ENCODE assay signal across 27 mouse cellular contexts in the genomic region with DNA sequence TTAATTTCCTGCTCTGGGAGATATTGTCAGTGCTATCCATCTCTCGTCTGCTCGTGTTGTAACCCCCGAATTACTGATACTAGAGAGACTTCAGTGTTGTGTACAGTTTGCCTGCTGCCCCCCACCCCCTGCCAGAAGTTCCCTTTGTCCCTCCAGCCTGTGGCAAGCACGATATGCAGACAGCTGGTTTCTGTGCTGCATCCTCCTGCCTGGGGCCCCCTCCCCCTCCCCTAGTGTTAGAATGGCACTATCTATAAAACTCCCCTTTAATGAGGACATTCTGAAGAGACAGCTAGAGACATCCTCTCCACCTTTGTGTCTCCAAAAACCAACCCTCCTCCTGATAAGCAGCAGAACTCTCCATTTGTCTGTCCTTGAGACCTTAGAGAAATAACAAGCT. TPM values are rescaled to one million over a fixed set of nuclear protein-coding genes. Genes with fewer than 3 reads are reported as not detected.
DNase-seq lines count a peak whose midpoint lies in the region; ATAC-seq and TF ChIP-seq lines count a peak whose summit lies in the region.
"Had no signal": no experiment of that assay in that cellular context is flagged by ENCODE, and none has a peak within 500 bp of the region (broad histone marks: within the 10 kb centered on the region; RNA-seq: fewer than 3 reads in every experiment).

No protein-coding gene starts in this region.

- peaks cover 10% of the 10 kb centered on the region for H3K4me1 ChIP-seq in heart, embryonic 10.5 days
- peaks cover 10% of the 10 kb centered on the region; the same call in 1 of the 2 replicates for H3K4me1 ChIP-seq in hindbrain, embryonic 14.5 days (replicated peaks; ENCODE audit: control insufficient read depth, insufficient read depth, low read length)
- no peaks in the 10 kb centered on the region for H3K4me1 ChIP-seq in midbrain, postnatal 0 days (ENCODE audit: insufficient read depth, low read length)
- H3K4me1 ChIP-seq in stomach, postnatal 0 days (replicated peaks; ENCODE audit: control insufficient read depth, insufficient read depth), result no peaks in the 10 kb centered on the region
- H3K4me1 ChIP-seq: embryonic facial prominence, embryonic 15.5 days; limb, embryonic 15.5 days; midbrain, embryonic 12.5 days had no signal

- DNase-seq in heart, embryonic 10.5 days (ENCODE audit: low spot score), result peak; percentile 50
- no peak for DNase-seq in heart, adult 8-10 months (ENCODE audit: low spot score)
- DNase-seq in ovary, postnatal 36 days (ENCODE audit: low spot score), result peak; percentile 30
- no peak for DNase-seq in ovary, postnatal 10 days (ENCODE audit: low spot score)
- DNase-seq in hindbrain, embryonic 14.5 days (ENCODE audit: low spot score), result no peak
- no peak for DNase-seq in midbrain, postnatal 0 days (ENCODE audit: low spot score)
- no peak for DNase-seq in stomach, postnatal 0 days (ENCODE audit: low spot score)
- DNase-seq: adrenal gland, postnatal 14 days; cerebellum, adult 11 months; cerebellum, postnatal 10 days; gastrocnemius, postnatal 36 days; heart, postnatal 4 days; kidney, postnatal 36 days; lung, adult 2 months; right cerebral cortex, postnatal 25 days had no signal

- no peak overlapping the region for H3K9ac ChIP-seq in hindbrain, embryonic 14.5 days
- no peak overlapping the region for H3K9ac ChIP-seq in midbrain, postnatal 0 days (replicated peaks; ENCODE audit: low read length, poor library complexity, severe bottlenecking)
- H3K9ac ChIP-seq in stomach, postnatal 0 days (ENCODE audit: low read length), result no peak overlapping the region
- H3K9ac ChIP-seq: embryonic facial prominence, embryonic 15.5 days; heart, embryonic 15.5 days; intestine, embryonic 15.5 days; limb, embryonic 15.5 days; midbrain, embryonic 12.5 days had no signal

- H3K9me3 ChIP-seq in heart, embryonic 10.5 days, result no peaks in the 10 kb centered on the region
- H3K9me3 ChIP-seq in hindbrain, embryonic 14.5 days (ENCODE audit: control insufficient read depth, low read length), result no peaks in the 10 kb centered on the region
- H3K9me3 ChIP-seq in midbrain, postnatal 0 days (ENCODE audit: low read length), result no peaks in the 10 kb centered on the region
- no peaks in the 10 kb centered on the region for H3K9me3 ChIP-seq in stomach, postnatal 0 days (ENCODE audit: control insufficient read depth, low read length)
- H3K9me3 ChIP-seq: embryonic facial prominence, embryonic 15.5 days; G1E; heart, embryonic 15.5 days; intestine, embryonic 15.5 days; limb, embryonic 15.5 days; midbrain, embryonic 12.5 days had no signal

- peak; percentile 29; the same call in 1 of the 2 replicates for ATAC-seq in hindbrain, embryonic 14.5 days (ENCODE audit: low FRiP score)
- no peak for ATAC-seq in midbrain, postnatal 0 days (ENCODE audit: low FRiP score)
- no peak for ATAC-seq in stomach, postnatal 0 days (ENCODE audit: low FRiP score, low TSS enrichment)
- ATAC-seq: forebrain, embryonic 16.5 days had no signal

- WGBS in heart, embryonic 10.5 days, result 22% methylated on average over 4 of the region's 4 CpGs
- 23% methylated on average over 4 of the region's 4 CpGs for WGBS in hindbrain, embryonic 14.5 days
- 54% methylated on average over 4 of the region's 4 CpGs for WGBS in midbrain, postnatal 0 days
- 47% methylated on average over 4 of the region's 4 CpGs for WGBS in stomach, postnatal 0 days

- H3K4me2 ChIP-seq in hindbrain, embryonic 14.5 days (replicated peaks), result no peak overlapping the region
- no peak overlapping the region for H3K4me2 ChIP-seq in midbrain, postnatal 0 days (ENCODE audit: low read depth, low read length, poor library complexity, severe bottlenecking)
- H3K4me2 ChIP-seq in stomach, postnatal 0 days (replicated peaks; ENCODE audit: low read depth), result no peak overlapping the region
- H3K4me2 ChIP-seq: embryonic facial prominence, embryonic 15.5 days; heart, embryonic 15.5 days; intestine, embryonic 15.5 days; limb, embryonic 15.5 days; midbrain, embryonic 12.5 days had no signal

- no peak overlapping the region for H3K4me3 ChIP-seq in heart, embryonic 10.5 days
- H3K4me3 ChIP-seq in hindbrain, embryonic 14.5 days (replicated peaks; ENCODE audit: low read length), result no peak overlapping the region
- no peak overlapping the region for H3K4me3 ChIP-seq in midbrain, postnatal 0 days (ENCODE audit: low read depth, low read length)
- H3K4me3 ChIP-seq in stomach, postnatal 0 days (ENCODE audit: low read depth, low read length), result no peak overlapping the region
- H3K4me3 ChIP-seq: embryonic facial prominence, embryonic 15.5 days; heart, embryonic 15.5 days; intestine, embryonic 15.5 days; limb, embryonic 15.5 days; midbrain, embryonic 12.5 days had no signal

- no peak for TF ChIP-seq CTCF in midbrain, postnatal 0 days (IDR thresholded peaks at IDR 0.05)
- no peak for TF ChIP-seq CTCF in stomach, postnatal 0 days (IDR thresholded peaks at IDR 0.05; ENCODE audit: low read depth)

- no peak for TF ChIP-seq EP300 in stomach, postnatal 0 days (optimal IDR thresholded peaks at IDR 0.05)

- H3K27me3 ChIP-seq in heart, embryonic 10.5 days (ENCODE audit: insufficient read depth, poor library complexity, severe bottlenecking), result no peaks in the 10 kb centered on the region
- no peaks in the 10 kb centered on the region for H3K27me3 ChIP-seq in hindbrain, embryonic 14.5 days (ENCODE audit: control insufficient read depth, insufficient read depth, low read length)
- no peaks in the 10 kb centered on the region for H3K27me3 ChIP-seq in midbrain, postnatal 0 days (ENCODE audit: insufficient read depth, low read length)
- H3K27me3 ChIP-seq in stomach, postnatal 0 days (ENCODE audit: control insufficient read depth, insufficient read depth, low read length), result no peaks in the 10 kb centered on the region
- H3K27me3 ChIP-seq: embryonic facial prominence, embryonic 15.5 days; heart, embryonic 15.5 days; intestine, embryonic 15.5 days; limb, embryonic 15.5 days; midbrain, embryonic 12.5 days had no signal

- no peak overlapping the region for H3K27ac ChIP-seq in heart, embryonic 10.5 days
- H3K27ac ChIP-seq in hindbrain, embryonic 14.5 days, result no peak overlapping the region
- H3K27ac ChIP-seq in midbrain, postnatal 0 days (ENCODE audit: low read depth, low read length), result no peak overlapping the region
- no peak overlapping the region for H3K27ac ChIP-seq in stomach, postnatal 0 days (replicated peaks)
- H3K27ac ChIP-seq: embryonic facial prominence, embryonic 15.5 days; heart, embryonic 15.5 days; intestine, embryonic 15.5 days; limb, embryonic 15.5 days; midbrain, embryonic 12.5 days had no signal

- H3K36me3 ChIP-seq in heart, embryonic 10.5 days, result no peaks in the 10 kb centered on the region
- no peaks in the 10 kb centered on the region for H3K36me3 ChIP-seq in hindbrain, embryonic 14.5 days (replicated peaks; ENCODE audit: control insufficient read depth, insufficient read depth)
- no peaks in the 10 kb centered on the region for H3K36me3 ChIP-seq in midbrain, postnatal 0 days (ENCODE audit: insufficient read depth, low read length)
- H3K36me3 ChIP-seq in stomach, postnatal 0 days (ENCODE audit: control insufficient read depth, insufficient read depth, low read length), result no peaks in the 10 kb centered on the region
- H3K36me3 ChIP-seq: embryonic facial prominence, embryonic 15.5 days; G1E; heart, embryonic 15.5 days; intestine, embryonic 15.5 days; limb, embryonic 15.5 days; midbrain, embryonic 12.5 days had no signal

RNA-seq across cellular contexts. Expression of gene Myoc, which starts 15.1 kb away (rescaled TPM):
- polyA plus RNA-seq in heart, embryonic 10.5 days (2016; fragmentation: Nextera tagmentation; extraction: Ambion mirVana), result not detected in 2 replicates
- 1 to 10 TPM; 2.8 to 3.9 (median 3.4) TPM for total RNA-seq in heart, adult 8-10 months (2022)
- polyA plus RNA-seq in hindbrain, embryonic 14.5 days (2014; fragmentation: Nextera tagmentation; extraction: Ambion mirVana), result 0.13 TPM in 1 of 2 replicates, not detected in the other
- 0.24 and 0.27 TPM in 2 replicates for total RNA-seq in midbrain, postnatal 0 days (2014; rRNA removed)
- 0.21 and 0.33 TPM in 2 replicates for polyA plus RNA-seq in midbrain, postnatal 0 days (2015; fragmentation: Nextera tagmentation; extraction: Ambion mirVana)
- not detected in 2 replicates for polyA plus RNA-seq in stomach, postnatal 0 days (2015; fragmentation: Nextera tagmentation; extraction: Ambion mirVana)
- polyA plus RNA-seq: forebrain, embryonic 16.5 days; G1E; heart, embryonic 15.5 days; kidney, embryonic 14.5 days; midbrain, embryonic 12.5 days; spleen, adult 2 months; stomach, embryonic 14.5 days had no signal

RNA-seq across cellular contexts. Expression of gene Myocos, which starts 34.1 kb away (rescaled TPM):
- polyA plus RNA-seq in heart, embryonic 10.5 days (2016; fragmentation: Nextera tagmentation; extraction: Ambion mirVana), result not detected in 2 replicates
- not detected for total RNA-seq in heart, adult 8-10 months (2022)
- not detected in 2 replicates for polyA plus RNA-seq in hindbrain, embryonic 14.5 days (2014; fragmentation: Nextera tagmentation; extraction: Ambion mirVana)
- not detected in 2 replicates for total RNA-seq in midbrain, postnatal 0 days (2014; rRNA removed)
- not detected in 2 replicates for polyA plus RNA-seq in midbrain, postnatal 0 days (2015; fragmentation: Nextera tagmentation; extraction: Ambion mirVana)
- polyA plus RNA-seq in stomach, postnatal 0 days (2015; fragmentation: Nextera tagmentation; extraction: Ambion mirVana), result not detected in 2 replicates
- total RNA-seq: adrenal gland, postnatal 14 days; G1E; gastrocnemius, postnatal 36 days; heart, postnatal 4 days; left cerebral cortex, adult 18-20 months; left cerebral cortex, postnatal 36 days had no signal
- polyA plus RNA-seq: embryonic facial prominence, embryonic 15.5 days; forebrain, embryonic 16.5 days; G1E; heart, embryonic 15.5 days; intestine, embryonic 15.5 days; kidney, embryonic 14.5 days; limb, embryonic 15.5 days; lung, adult 2 months; midbrain, embryonic 12.5 days; spleen, adult 2 months; stomach, embryonic 14.5 days had no signal

RNA-seq across cellular contexts. Expression of gene Vamp4, which starts 53.6 kb away (rescaled TPM):
- 33.9 and 39.1 TPM in 2 replicates for polyA plus RNA-seq in heart, embryonic 10.5 days (2016; fragmentation: Nextera tagmentation; extraction: Ambion mirVana)
- 10 to 100 TPM; 20.9 to 25.3 (median 24.1) TPM for total RNA-seq in heart, adult 8-10 months (2022)
- polyA plus RNA-seq in hindbrain, embryonic 14.5 days (2014; fragmentation: Nextera tagmentation; extraction: Ambion mirVana), result 70.6 and 80.0 TPM in 2 replicates
- 25.5 and 29.2 TPM in 2 replicates for total RNA-seq in midbrain, postnatal 0 days (2014; rRNA removed)
- polyA plus RNA-seq in midbrain, postnatal 0 days (2015; fragmentation: Nextera tagmentation; extraction: Ambion mirVana), result 69.0 and 74.7 TPM in 2 replicates
- 32.9 and 33.1 TPM in 2 replicates for polyA plus RNA-seq in stomach, postnatal 0 days (2015; fragmentation: Nextera tagmentation; extraction: Ambion mirVana)

Comparison
In these comparisons a context has a peak if more than half of its experiments do, and no peak if none do; other contexts are left out.
1. DNase-seq: peak in heart, embryonic 10.5 days (single experiment) and ovary, postnatal 36 days (single experiment); none in heart, adult 8-10 months (single experiment), ovary, postnatal 10 days (single experiment), hindbrain, embryonic 14.5 days (single experiment), midbrain, postnatal 0 days (single experiment) and stomach, postnatal 0 days (single experiment).